Mouse (Mus musculus) midbrain, embryonic 12.5 days (tissue): ENCODE data around the gene Entpd7. TPM values are rescaled to one million over a fixed set of nuclear protein-coding genes. Genes with fewer than 3 reads are reported as not detected.

ENCODE experiments used
- ATAC-seq: fragments of 200-750 bp; cut with Nextera tagmentation; 2 replicates; pipeline ENCODE4 v1.8.0; 2017; ENCODE audit warnings: low read depth, moderate TSS enrichment, moderate library complexity; ENCODE audit not compliant: low FRiP score
- H3K27ac ChIP-seq: fragments of 300-500 bp; sonication (generic); replicated peaks from 2 replicates; pipeline ENCODE4 v1.5.1; 2016; ENCODE audit warnings: mild to moderate bottlenecking
- H3K27me3 ChIP-seq: fragments of 300-500 bp; sonication (generic); 2 replicates; pipeline ENCODE4 v1.6.1; 2016; ENCODE audit warnings: mild to moderate bottlenecking
- H3K36me3 ChIP-seq: fragments of 300-500 bp; sonication (generic); 2 replicates; pipeline ENCODE4 v1.6.1; 2016
- H3K4me1 ChIP-seq: fragments of 300-500 bp; sonication (generic); 2 replicates; pipeline ENCODE4 v1.6.1; 2016
- H3K4me2 ChIP-seq: fragments of 300-500 bp; sonication (generic); replicated peaks from 2 replicates; pipeline ENCODE4 v1.6.1; 2016; ENCODE audit warnings: mild to moderate bottlenecking, moderate library complexity
- H3K4me3 ChIP-seq: fragments of 300-500 bp; sonication (generic); 2 replicates; pipeline ENCODE4 v1.5.1; 2016; ENCODE audit warnings: mild to moderate bottlenecking
- H3K9ac ChIP-seq: fragments of 300-500 bp; sonication (generic); replicated peaks from 2 replicates; pipeline ENCODE4 v1.6.1; 2016; ENCODE audit warnings: mild to moderate bottlenecking, moderate library complexity
- H3K9me3 ChIP-seq: fragments of 300-500 bp; sonication (generic); 2 replicates; pipeline ENCODE4 v1.6.1; 2016; ENCODE audit warnings: mild to moderate bottlenecking
- WGBS: fragments of 180-500 bp; shearing (Covaris S2); methylation state at CpG from one replicate; pipeline ENCODE4 v1.1.7; 2016; 5-methylcytosine and 5-hydroxymethylcytosine counted together
- polyA plus RNA-seq: library from polyadenylated mRNA; unstranded; fragments of >200 nt; fragmentation: Nextera tagmentation; extraction: Ambion mirVana; gene quantifications from 2 replicates; pipeline ENCODE4 v1.2.1, GENCODE M21; 2016

The Entpd7 gene
- polyA plus RNA-seq, 1 experiment from 2014 or later: 9.7 TPM

GRCm38 (mm10) chr19:43662176-43662967, 27.1 kb upstream of the Entpd7 start:
- WGBS: 33% methylated on average over 19 of the region's 19 CpGs
- Histone ChIP-seq H3K36me3 (peaks cover 18% of the 10 kb centered on the region; the same call in 1 of the 2 replicates), H3K9ac (no peak overlapping the region), H3K4me2 (peak overlapping the region; percentile 13; the same call in 1 of the 2 replicates), H3K27me3 (no peaks in the 10 kb centered on the region), H3K4me3 (no peak overlapping the region), H3K9me3 (no peaks in the 10 kb centered on the region), H3K27ac (no peak overlapping the region), H3K4me1 (0 out of 2 replicates have a peak, but pooled peaks cover 2% of the 10 kb centered on the region)
- peak; percentile 49; the same call in 1 of the 2 replicates for ATAC-seq

- Histone ChIP-seq H3K27me3 (no peaks in the 10 kb centered on the region), H3K4me2 (no peak overlapping the region), H3K9ac (no peak overlapping the region), H3K4me3 (no peak overlapping the region), H3K9me3 (no peaks in the 10 kb centered on the region), H3K27ac (no peak overlapping the region), H3K4me1 (0 out of 2 replicates have a peak, but pooled peaks cover 2% of the 10 kb centered on the region), H3K36me3 (peaks cover 18% of the 10 kb centered on the region; the same call in 1 of the 2 replicates)
- 91% methylated on average over 8 of the region's 8 CpGs for WGBS
- ATAC-seq: no peak
Measured at GRCm38 (mm10) chr19:43663471-43663870, 26.0 kb upstream of the Entpd7 start.

DNA sequence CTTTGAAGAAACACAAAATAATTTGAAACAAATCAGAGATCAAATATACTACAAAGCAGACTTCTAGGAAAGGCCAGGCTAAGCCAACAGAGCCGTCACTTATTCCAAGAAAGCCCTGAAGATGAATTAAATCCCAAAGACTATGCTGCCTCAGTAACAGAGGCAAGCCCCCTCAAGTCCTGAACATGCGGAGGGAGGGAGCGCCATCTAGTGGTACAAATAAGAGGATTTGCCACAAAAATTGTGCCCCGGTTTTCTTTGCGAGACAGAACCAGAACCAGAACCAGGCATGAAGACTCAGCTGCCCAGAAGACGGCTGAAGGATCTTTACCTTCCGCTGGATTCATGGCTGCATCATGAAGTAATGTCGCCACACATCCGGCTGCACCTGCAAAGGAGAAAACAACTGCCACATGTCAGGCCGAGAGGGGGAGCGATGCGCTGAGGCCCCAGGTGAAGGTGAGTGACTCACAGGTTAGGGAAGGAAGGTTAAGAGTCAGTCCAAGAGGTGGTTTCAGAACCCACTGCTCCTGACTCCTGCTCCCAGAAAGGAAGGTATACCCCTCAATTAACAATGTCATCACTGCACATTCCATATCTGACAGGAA, 23.9 kb upstream of the Entpd7 start:
- Histone ChIP-seq H3K4me2 (no peak overlapping the region), H3K36me3 (peaks cover 18% of the 10 kb centered on the region; the same call in 1 of the 2 replicates), H3K27ac (no peak overlapping the region), H3K4me3 (no peak overlapping the region), H3K4me1 (no peaks in the 10 kb centered on the region), H3K9me3 (no peaks in the 10 kb centered on the region), H3K9ac (no peak overlapping the region), H3K27me3 (no peaks in the 10 kb centered on the region)
- WGBS: 49% methylated on average over 12 of the region's 12 CpGs
- ATAC-seq: no peak

GRCm38 (mm10) chr19:43666661-43667429, 22.6 kb upstream of the Entpd7 start:
- 91% methylated on average over 22 of the region's 22 CpGs for WGBS
- H3K27ac ChIP-seq: no peak overlapping the region
- no peak overlapping the region for H3K4me2 ChIP-seq
- no peaks in the 10 kb centered on the region for H3K27me3 ChIP-seq
- no peaks in the 10 kb centered on the region for H3K4me1 ChIP-seq
- ATAC-seq: no peak
- no peaks in the 10 kb centered on the region for H3K9me3 ChIP-seq
- no peak overlapping the region for H3K4me3 ChIP-seq
- no peak overlapping the region; the same call in 1 of the 2 replicates for H3K9ac ChIP-seq
- peaks cover 18% of the 10 kb centered on the region; the same call in 1 of the 2 replicates for H3K36me3 ChIP-seq

DNA sequence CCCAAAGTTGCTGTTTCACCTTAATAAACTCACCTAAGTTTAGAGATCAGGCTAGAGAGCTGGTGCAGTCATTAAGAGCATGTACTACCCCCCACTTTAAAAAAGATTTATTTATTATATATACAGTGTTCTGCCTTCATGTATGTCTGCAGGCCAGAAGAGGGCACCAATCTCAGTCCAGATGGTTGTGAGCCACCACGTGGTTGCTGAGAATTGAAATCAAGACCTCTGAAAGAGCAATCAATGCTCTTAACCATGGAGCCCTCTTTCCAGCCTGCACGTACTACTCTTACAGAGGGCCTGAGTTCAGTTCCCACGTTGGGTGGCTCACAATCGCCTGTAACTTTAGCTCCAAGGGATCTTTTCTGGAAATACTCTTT, 22.1 kb upstream of the Entpd7 start:
- H3K27me3 ChIP-seq: no peaks in the 10 kb centered on the region
- H3K4me1 ChIP-seq: no peaks in the 10 kb centered on the region
- no peaks in the 10 kb centered on the region for H3K9me3 ChIP-seq
- H3K9ac ChIP-seq: no peak overlapping the region
- 63% methylated on average over 4 of the region's 4 CpGs for WGBS
- H3K4me3 ChIP-seq: no peak overlapping the region
- no peak for ATAC-seq
- H3K36me3 ChIP-seq: peaks cover 18% of the 10 kb centered on the region; the same call in 1 of the 2 replicates
- no peak overlapping the region for H3K4me2 ChIP-seq
- H3K27ac ChIP-seq: no peak overlapping the region

DNA sequence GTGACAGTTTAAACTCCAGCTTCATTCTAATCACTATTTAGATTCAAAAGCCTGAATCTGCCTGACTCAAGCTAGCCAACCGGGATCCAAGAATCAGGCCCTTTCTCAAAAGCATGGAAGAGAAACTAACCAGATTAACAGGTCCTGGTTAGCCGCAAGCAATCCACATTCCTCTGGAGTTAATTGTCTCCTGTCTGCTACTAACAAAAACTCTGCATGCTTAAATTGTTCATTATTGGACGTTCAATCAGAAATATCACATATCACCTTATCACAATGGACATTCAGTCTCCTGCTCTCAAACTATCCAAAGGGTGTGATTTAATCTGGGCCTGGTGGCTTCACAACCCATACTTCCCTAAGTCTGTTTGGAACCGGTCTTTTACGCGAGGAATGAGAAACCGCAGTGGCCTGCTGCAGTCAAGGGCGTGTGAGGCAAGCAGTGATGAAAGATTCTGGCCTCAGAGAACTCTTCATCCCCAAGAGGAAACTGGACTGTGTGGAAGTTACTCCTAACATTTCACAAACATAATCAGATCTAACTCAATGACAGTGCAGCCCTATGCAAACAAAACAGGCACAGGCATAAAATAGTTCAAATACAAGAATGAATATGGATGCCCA, 20.2 kb upstream of the Entpd7 start:
- Histone ChIP-seq H3K4me2 (no peak overlapping the region), H3K9me3 (no peaks in the 10 kb centered on the region), H3K27ac (no peak overlapping the region), H3K4me3 (no peak overlapping the region), H3K9ac (no peak overlapping the region), H3K36me3 (peaks cover 3% of the 10 kb centered on the region; the same call in 1 of the 2 replicates), H3K4me1 (peaks cover 14% of the 10 kb centered on the region), H3K27me3 (no peaks in the 10 kb centered on the region)
- 81% methylated on average over 8 of the region's 8 CpGs for WGBS
- ATAC-seq: no peak

DNA sequence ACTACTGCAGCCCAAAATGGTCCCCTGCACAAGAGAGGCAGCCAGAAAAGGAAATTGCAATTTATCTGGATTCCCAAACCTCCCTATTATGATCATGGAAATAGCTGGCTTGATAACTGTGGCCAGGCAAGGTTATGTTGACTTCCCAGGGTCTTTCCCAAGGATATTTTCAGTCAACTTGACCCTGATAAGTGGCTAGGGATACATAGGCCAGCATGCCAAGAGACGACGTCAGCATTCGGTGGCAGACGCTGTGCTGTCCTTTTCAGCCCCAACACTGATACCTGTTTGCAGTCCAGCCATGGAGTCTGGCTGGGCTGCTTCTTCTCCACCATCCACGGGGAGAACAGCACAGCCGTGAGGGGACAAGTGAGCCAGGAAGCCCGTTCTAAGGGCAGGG, 18.4 kb upstream of the Entpd7 start:
- Histone ChIP-seq H3K36me3 (no peaks in the 10 kb centered on the region), H3K4me1 (peaks cover 15% of the 10 kb centered on the region), H3K4me3 (no peak overlapping the region), H3K27me3 (no peaks in the 10 kb centered on the region), H3K9me3 (no peaks in the 10 kb centered on the region), H3K9ac (no peak overlapping the region), H3K4me2 (no peak overlapping the region), H3K27ac (no peak overlapping the region)
- ATAC-seq: no peak
- WGBS: 85% methylated on average over 7 of the region's 7 CpGs

DNA sequence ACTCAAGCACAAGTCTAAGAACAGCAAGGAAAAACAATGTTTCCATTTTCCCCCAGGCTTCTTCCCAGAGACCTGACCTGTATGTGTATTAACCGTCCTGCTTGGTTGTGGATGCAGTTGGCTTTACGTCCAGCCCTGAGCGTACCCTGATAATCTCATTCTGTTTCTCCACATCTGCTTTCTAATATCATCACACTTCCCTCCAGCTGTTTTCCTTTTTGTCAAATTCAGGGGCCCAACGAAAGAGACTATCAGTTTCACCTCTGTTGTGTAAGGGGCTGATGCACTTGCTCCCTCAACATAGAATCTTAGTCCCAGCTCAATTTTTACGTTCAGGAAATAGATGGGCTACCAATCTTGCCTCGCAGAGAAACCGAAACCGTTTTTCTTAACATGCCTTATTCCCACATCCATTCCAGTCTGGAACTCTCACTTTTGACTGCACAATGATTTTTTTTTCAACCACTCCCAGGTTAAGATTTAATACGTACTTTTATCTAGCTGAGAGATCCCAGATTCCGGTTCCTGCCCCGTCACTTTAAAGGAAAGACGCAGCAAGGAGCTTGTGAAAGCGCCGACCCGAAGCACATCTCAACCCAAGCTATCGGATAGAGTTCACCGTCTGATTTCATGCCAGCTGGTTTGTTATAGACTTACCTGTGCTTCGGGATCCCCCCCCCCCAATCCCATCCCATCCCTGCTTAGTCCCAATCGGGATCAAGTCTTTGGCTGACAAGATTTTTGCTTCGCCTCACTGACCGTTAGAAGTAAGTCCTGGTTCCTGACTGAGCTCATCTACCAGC, 15.8 kb upstream of the Entpd7 start:
- Histone ChIP-seq H3K9me3 (no peaks in the 10 kb centered on the region), H3K36me3 (no peaks in the 10 kb centered on the region), H3K27ac (no peak overlapping the region), H3K4me3 (peak overlapping the region; percentile 83), H3K27me3 (0 out of 2 replicates have a peak, but pooled peaks cover 5% of the 10 kb centered on the region), H3K4me1 (peaks cover 22% of the 10 kb centered on the region), H3K4me2 (peak overlapping the region; percentile 79), H3K9ac (peak overlapping the region; percentile 81)
- 16% methylated on average over 21 of the region's 21 CpGs for WGBS
- ATAC-seq: no peak

- Histone ChIP-seq H3K36me3 (no peaks in the 10 kb centered on the region), H3K9ac (peak overlapping the region; percentile 81), H3K27me3 (0 out of 2 replicates have a peak, but pooled peaks cover 5% of the 10 kb centered on the region), H3K27ac (peak overlapping the region; percentile 77), H3K4me3 (peak overlapping the region; percentile 83), H3K4me2 (peak overlapping the region; percentile 79), H3K9me3 (no peaks in the 10 kb centered on the region), H3K4me1 (peaks cover 22% of the 10 kb centered on the region)
- no peak; the same call in 1 of the 2 replicates for ATAC-seq
- under 1% methylated on average over 21 of the region's 29 CpGs for WGBS
Measured at GRCm38 (mm10) chr19:43674316-43674689, 15.2 kb upstream of the Entpd7 start.

- no peaks in the 10 kb centered on the region for H3K36me3 ChIP-seq
- peak within 1 kb of the TSS; percentile 81 for H3K9ac ChIP-seq
- peaks cover 22% of the 10 kb centered on the region for H3K4me1 ChIP-seq
- H3K9me3 ChIP-seq: no peaks in the 10 kb centered on the region
- under 1% methylated on average over 64 of the region's 79 CpGs for WGBS
- peak; percentile 95 for ATAC-seq
- H3K27ac ChIP-seq: peak within 1 kb of the TSS; percentile 94
- 0 out of 2 replicates have a peak, but pooled peaks cover 5% of the 10 kb centered on the region for H3K27me3 ChIP-seq
- peak within 1 kb of the TSS; percentile 83 for H3K4me3 ChIP-seq
- H3K4me2 ChIP-seq: peak within 1 kb of the TSS; percentile 89
Measured at GRCm38 (mm10) chr19:43674730-43675524, 14.5 kb upstream of the Entpd7 start, which contains the start of gene Slc25a28. Gene Slc25a28 (minus strand): TSS chr19:43674881.
